Mouse (Mus musculus): Measurements from ENCODE around the gene Hnrnpl.
A peak's percentile ranks its signal among the peaks of the same experiment; 100 is the strongest.

GRCm38 (mm10) chr7:28790066-28790806 is 18.1 kb upstream of the Hnrnpl start:
- TF ChIP-seq EP300 (IDR thresholded peaks at IDR 0.05), result no peak
- TF ChIP-seq CTCF (IDR thresholded peaks at IDR 0.05), result peak; percentile 56

Measured in lung, postnatal 0 days (tissue).